Mouse (Mus musculus) spleen, postnatal 14 days (tissue): ENCODE data around the gene Shisa8.
"Not testable (repeated sequence)": the region's sequence is repeated elsewhere in the genome, so short reads cannot be mapped to it uniquely, and the experiment has no call there.

Experiments
- DNase-seq, 2 experiments: peaks; one replicate each; pipeline ENCODE4 v3.0.0; 2021 to 2022; ENCODE audit warnings: low spot score in 2 of 2

Gene Shisa8

GRCm38 (mm10) chr15:82212752-82213063 lies at the start of gene Shisa8:
Gene Shisa8, minus strand, starts transcription at chr15:82212815.
- no peak for DNase-seq

GRCm38 (mm10) chr15:82259510-82259909 lies 46.9 kb upstream of the Shisa8 start:
- peak; percentile 62 to 80 for DNase-seq

GRCm38 (mm10) chr15:82255944-82256383 lies 43.3 kb upstream of the Shisa8 start:
- no peak for DNase-seq

- no peak for DNase-seq
Measured at GRCm38 (mm10) chr15:82255248-82255647, 42.6 kb upstream of the Shisa8 start.

GRCm38 (mm10) chr15:82252097-82252496 lies 39.5 kb upstream of the Shisa8 start, which contains the start of gene 1500009C09Rik:
Gene 1500009C09Rik, plus strand, starts transcription at chr15:82252397.
- DNase-seq = no peak

GRCm38 (mm10) chr15:82251579-82251978 lies 39.0 kb upstream of the Shisa8 start:
- no peak for DNase-seq

GRCm38 (mm10) chr15:82247131-82247776 lies 34.6 kb upstream of the Shisa8 start:
- DNase-seq = no peak

- not testable (repeated sequence) for DNase-seq
Measured at GRCm38 (mm10) chr15:82244805-82245161, 32.2 kb upstream of the Shisa8 start.

GRCm38 (mm10) chr15:82244115-82244804 lies 31.6 kb upstream of the Shisa8 start, which contains the start of gene Cenpm:
Gene Cenpm, minus strand, starts transcription at chr15:82244748.
- DNase-seq = peak; percentile 89 to 92

GRCm38 (mm10) chr15:82243742-82244114 lies 31.1 kb upstream of the Shisa8 start:
- DNase-seq = no peak

- no peak for DNase-seq
Measured at GRCm38 (mm10) chr15:82243311-82243710, 30.7 kb upstream of the Shisa8 start.

GRCm38 (mm10) chr15:82236565-82236964 lies 23.9 kb upstream of the Shisa8 start:
- DNase-seq = peak; percentile 75 to 86

- no peak for DNase-seq
Measured at GRCm38 (mm10) chr15:82235661-82236060, 23.0 kb upstream of the Shisa8 start.

GRCm38 (mm10) chr15:82232651-82233050 lies 20.0 kb upstream of the Shisa8 start:
- no peak for DNase-seq

- no peak for DNase-seq
Measured at GRCm38 (mm10) chr15:82231591-82232378, 19.2 kb upstream of the Shisa8 start.

- DNase-seq = no peak
Measured at GRCm38 (mm10) chr15:82231100-82231499, 18.5 kb upstream of the Shisa8 start.

- DNase-seq = no peak
Measured at GRCm38 (mm10) chr15:82230098-82230611, 17.5 kb upstream of the Shisa8 start.

GRCm38 (mm10) chr15:82229542-82230045 lies 17.0 kb upstream of the Shisa8 start:
- peak in 1 of 2 experiments; percentile 61 for DNase-seq

- no peak for DNase-seq
Measured at GRCm38 (mm10) chr15:82225769-82226168, 13.2 kb upstream of the Shisa8 start.

GRCm38 (mm10) chr15:82224602-82225215 lies 12.1 kb upstream of the Shisa8 start:
- no peak for DNase-seq
